Mouse (Mus musculus) frontal cortex, postnatal 25 days (tissue): ENCODE data around the gene Cfap97.

Experiments used
- DNase-seq, 2 experiments: peaks; one replicate each; pipeline ENCODE4 v3.0.0; 2022; ENCODE audit warnings: low spot score in 2 of 2

Cfap97 gene

GRCm38 (mm10) chr8:46153042-46153441 is 1.5 kb downstream of the Cfap97 start:
- DNase-seq, result no peak

GRCm38 (mm10) chr8:46162953-46163869 is 11.6 kb downstream of the Cfap97 start:
- peak; percentile 83 to 90 for DNase-seq

GRCm38 (mm10) chr8:46163870-46164190 is 12.3 kb downstream of the Cfap97 start:
- no peak for DNase-seq

- no peak for DNase-seq
Observed at GRCm38 (mm10) chr8:46173651-46174050, 22.1 kb downstream of the Cfap97 start.

- no peak for DNase-seq
Observed at GRCm38 (mm10) chr8:46180136-46180535, 28.6 kb downstream of the Cfap97 start.

- DNase-seq, result no peak
Observed at GRCm38 (mm10) chr8:46185361-46185760, 33.8 kb downstream of the Cfap97 start.

- no peak for DNase-seq
Observed at GRCm38 (mm10) chr8:46193100-46193499, 41.5 kb downstream of the Cfap97 start.

- no peak for DNase-seq
Observed at GRCm38 (mm10) chr8:46196877-46197276, 45.3 kb downstream of the Cfap97 start.

GRCm38 (mm10) chr8:46197673-46198072 is 46.1 kb downstream of the Cfap97 start:
- DNase-seq, result no peak

- DNase-seq, result no peak
Observed at GRCm38 (mm10) chr8:46202350-46202749, 50.8 kb downstream of the Cfap97 start.

- no peak for DNase-seq
Observed at GRCm38 (mm10) chr8:46204301-46204700, 52.7 kb downstream of the Cfap97 start.

- DNase-seq, result no peak
Observed at GRCm38 (mm10) chr8:46204974-46205640, 53.5 kb downstream of the Cfap97 start.

- DNase-seq, result no peak
Observed at GRCm38 (mm10) chr8:46206107-46206506, 54.5 kb downstream of the Cfap97 start.

- peak in 1 of 2 experiments; percentile 39 for DNase-seq
Observed at GRCm38 (mm10) chr8:46208354-46208753, 56.8 kb downstream of the Cfap97 start.

- no peak for DNase-seq
Observed at GRCm38 (mm10) chr8:46209057-46209456, 57.5 kb downstream of the Cfap97 start.

GRCm38 (mm10) chr8:46210404-46211315 is 59.1 kb downstream of the Cfap97 start, which contains the start of gene Slc25a4:
Gene Slc25a4, minus strand, starts transcription at chr8:46211284.
- peak; percentile 91 to 96 for DNase-seq

GRCm38 (mm10) chr8:46211611-46212071 is 60.1 kb downstream of the Cfap97 start:
- DNase-seq, result peak in 1 of 2 experiments; percentile 25

- DNase-seq, result no peak
Observed at GRCm38 (mm10) chr8:46212194-46212593, 60.6 kb downstream of the Cfap97 start.

GRCm38 (mm10) chr8:46213971-46214480 is 62.5 kb downstream of the Cfap97 start:
- no peak for DNase-seq

- peak in 1 of 2 experiments; percentile 45 for DNase-seq
Observed at GRCm38 (mm10) chr8:46216838-46217237, 65.3 kb downstream of the Cfap97 start.

GRCm38 (mm10) chr8:46220566-46220965 is 69.0 kb downstream of the Cfap97 start:
- DNase-seq, result no peak
